7 mouse cellular contexts compared by ENCODE assay signal in the genomic region with DNA sequence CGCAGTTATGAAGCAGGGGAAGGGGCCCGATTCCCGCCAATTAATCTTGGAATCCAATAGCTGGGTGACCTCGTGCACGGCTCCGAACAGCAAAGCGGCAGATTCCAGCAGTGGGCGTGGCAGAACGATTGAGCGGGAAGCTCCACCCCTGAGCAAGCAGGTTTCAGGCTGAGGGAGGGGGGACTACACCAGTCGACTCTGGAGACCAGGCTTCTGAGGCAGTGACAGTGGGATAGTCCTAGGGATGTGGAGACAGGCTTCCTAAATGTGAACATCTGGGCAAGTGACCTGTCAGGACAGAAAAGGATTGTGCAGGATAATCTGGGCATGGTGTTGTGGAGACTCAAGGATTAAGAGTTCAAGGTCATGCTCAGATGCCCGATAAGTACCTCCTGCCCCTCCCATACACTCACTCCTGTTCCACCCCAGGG. TPM values are rescaled to one million over a fixed set of nuclear protein-coding genes. Genes with fewer than 3 reads are reported as not detected.
A peak's percentile ranks its signal among the peaks of the same experiment; 100 is the strongest.
DNase-seq lines count a peak whose midpoint lies in the region; ATAC-seq lines count a peak whose summit lies in the region.

No protein-coding gene starts in this region.

- peaks cover 27% of the 10 kb centered on the region for H3K4me1 ChIP-seq in embryonic facial prominence, embryonic 10.5 days
- peaks cover 16% of the 10 kb centered on the region for H3K4me1 ChIP-seq in intestine, embryonic 16.5 days (ENCODE audit: control insufficient read depth, insufficient read depth, low read length)
- H3K4me1 ChIP-seq in midbrain, embryonic 11.5 days (ENCODE audit: control insufficient read depth, insufficient read depth, low read length), result no peaks in the 10 kb centered on the region

- peak overlapping the region; percentile 63 for H3K4me2 ChIP-seq in intestine, embryonic 16.5 days (ENCODE audit: low read depth, low read length)
- peak overlapping the region; percentile 34 for H3K4me2 ChIP-seq in midbrain, embryonic 11.5 days

- DNase-seq in NIH3T3 (ENCODE audit: low read depth), result peak; percentile 32
- DNase-seq in embryonic facial prominence, embryonic 10.5 days (ENCODE audit: low spot score), result peak; percentile 52
- peak; percentile 93 for DNase-seq in midbrain, embryonic 11.5 days (ENCODE audit: low spot score, missing footprints)
- no peak for DNase-seq in spleen, postnatal 4 days (ENCODE audit: low spot score in 2 of 2)
- DNase-seq in right cerebral cortex, postnatal 36 days (ENCODE audit: low spot score in 2 of 2), result no peak
- no peak for DNase-seq in cerebellum, adult 11 months

- H3K9me3 ChIP-seq in embryonic facial prominence, embryonic 10.5 days, result no peaks in the 10 kb centered on the region
- H3K9me3 ChIP-seq in intestine, embryonic 16.5 days (ENCODE audit: control insufficient read depth, low read length), result no peaks in the 10 kb centered on the region
- H3K9me3 ChIP-seq in midbrain, embryonic 11.5 days (ENCODE audit: control insufficient read depth, low read length), result no peaks in the 10 kb centered on the region

- peaks cover 5% of the 10 kb centered on the region for H3K27me3 ChIP-seq in embryonic facial prominence, embryonic 10.5 days (replicated peaks; ENCODE audit: low read depth, poor library complexity, severe bottlenecking)
- H3K27me3 ChIP-seq in intestine, embryonic 16.5 days (replicated peaks; ENCODE audit: control insufficient read depth, insufficient read depth, low read length), result no peaks in the 10 kb centered on the region
- no peaks in the 10 kb centered on the region for H3K27me3 ChIP-seq in midbrain, embryonic 11.5 days (ENCODE audit: control insufficient read depth, insufficient read depth, low read length)

- ATAC-seq in intestine, embryonic 16.5 days, result peak; percentile 30
- peak; percentile 64 for ATAC-seq in midbrain, embryonic 11.5 days (ENCODE audit: low FRiP score)

- peak overlapping the region; percentile 45 for H3K4me3 ChIP-seq in embryonic facial prominence, embryonic 10.5 days
- H3K4me3 ChIP-seq in intestine, embryonic 16.5 days (ENCODE audit: low read length), result peak overlapping the region; percentile 31
- no peak overlapping the region for H3K4me3 ChIP-seq in midbrain, embryonic 11.5 days (ENCODE audit: low read depth, low read length)

- under 1% methylated on average over 12 of the region's 12 CpGs for WGBS in embryonic facial prominence, embryonic 10.5 days
- 1% methylated on average over 12 of the region's 12 CpGs for WGBS in intestine, embryonic 16.5 days
- 3% methylated on average over 12 of the region's 12 CpGs for WGBS in midbrain, embryonic 11.5 days

- 0 out of 2 replicates have a peak overlapping the region, but pooled peaks have one; percentile 32 for H3K9ac ChIP-seq in intestine, embryonic 16.5 days (ENCODE audit: low read depth, low read length)
- no peak overlapping the region for H3K9ac ChIP-seq in midbrain, embryonic 11.5 days (ENCODE audit: low read length)

- no peak overlapping the region for H3K27ac ChIP-seq in embryonic facial prominence, embryonic 10.5 days (replicated peaks)
- H3K27ac ChIP-seq in intestine, embryonic 16.5 days (ENCODE audit: low read length), result no peak overlapping the region
- no peak overlapping the region for H3K27ac ChIP-seq in midbrain, embryonic 11.5 days (ENCODE audit: low read depth, low read length)

- H3K36me3 ChIP-seq in embryonic facial prominence, embryonic 10.5 days (replicated peaks), result peaks cover 5% of the 10 kb centered on the region; the same call in 1 of the 2 replicates
- H3K36me3 ChIP-seq in intestine, embryonic 16.5 days (ENCODE audit: control insufficient read depth, insufficient read depth, low read length), result no peaks in the 10 kb centered on the region
- H3K36me3 ChIP-seq in midbrain, embryonic 11.5 days (ENCODE audit: control insufficient read depth, insufficient read depth, low read length), result no peaks in the 10 kb centered on the region; the same call in 1 of the 2 replicates

RNA-seq across cellular contexts. Expression of gene Pdp2, which starts 10.7 kb away (rescaled TPM):
- polyA plus RNA-seq in embryonic facial prominence, embryonic 10.5 days (2016; fragmentation: Nextera tagmentation; extraction: Ambion mirVana), result 15.4 and 16.0 TPM in 2 replicates
- 18.2 and 18.4 TPM in 2 replicates for polyA plus RNA-seq in intestine, embryonic 16.5 days (2015; fragmentation: Nextera tagmentation; extraction: Ambion mirVana)
- 17.2 and 17.3 TPM in 2 replicates for polyA plus RNA-seq in midbrain, embryonic 11.5 days (2014; fragmentation: Nextera tagmentation; extraction: Ambion mirVana)

RNA-seq across cellular contexts. Expression of gene Cdh16, which starts 22.2 kb away (rescaled TPM):
- not detected in 2 replicates for polyA plus RNA-seq in embryonic facial prominence, embryonic 10.5 days (2016; fragmentation: Nextera tagmentation; extraction: Ambion mirVana)
- polyA plus RNA-seq in intestine, embryonic 16.5 days (2015; fragmentation: Nextera tagmentation; extraction: Ambion mirVana), result 0.31 and 0.36 TPM in 2 replicates
- polyA plus RNA-seq in midbrain, embryonic 11.5 days (2014; fragmentation: Nextera tagmentation; extraction: Ambion mirVana), result not detected in 2 replicates

RNA-seq across cellular contexts. Expression of gene Rrad, which starts 29.2 kb away (rescaled TPM):
- polyA plus RNA-seq in embryonic facial prominence, embryonic 10.5 days (2016; fragmentation: Nextera tagmentation; extraction: Ambion mirVana), result 0.92 and 1.3 TPM in 2 replicates
- polyA plus RNA-seq in intestine, embryonic 16.5 days (2015; fragmentation: Nextera tagmentation; extraction: Ambion mirVana), result 4.6 and 5.2 TPM in 2 replicates
- polyA plus RNA-seq in midbrain, embryonic 11.5 days (2014; fragmentation: Nextera tagmentation; extraction: Ambion mirVana), result 2.2 and 3.1 TPM in 2 replicates

RNA-seq across cellular contexts. Expression of gene Ciao2b, which starts 39.8 kb away (rescaled TPM):
- polyA plus RNA-seq in embryonic facial prominence, embryonic 10.5 days (2016; fragmentation: Nextera tagmentation; extraction: Ambion mirVana), result 97.6 and 98.6 TPM in 2 replicates
- polyA plus RNA-seq in intestine, embryonic 16.5 days (2015; fragmentation: Nextera tagmentation; extraction: Ambion mirVana), result 93.6 and 94.9 TPM in 2 replicates
- polyA plus RNA-seq in midbrain, embryonic 11.5 days (2014; fragmentation: Nextera tagmentation; extraction: Ambion mirVana), result 95.2 and 95.7 TPM in 2 replicates

Comparison
In these comparisons a context has a peak if more than half of its experiments do, and no peak if none do; other contexts are left out.
1. DNase-seq: peak in NIH3T3 (single experiment), embryonic facial prominence, embryonic 10.5 days (single experiment) and midbrain, embryonic 11.5 days (single experiment); none in spleen, postnatal 4 days (0 of 2), right cerebral cortex, postnatal 36 days (0 of 2) and cerebellum, adult 11 months (single experiment).